Mouse (Mus musculus): ENCODE data around the gene Igll1. TPM values are rescaled to one million over a fixed set of nuclear protein-coding genes. Genes with fewer than 3 reads are reported as not detected.
A peak's percentile ranks its signal among the peaks of the same experiment; 100 is the strongest.

The Igll1 gene
- total RNA-seq, 2 experiments from 2014 or later = not detected

DNA sequence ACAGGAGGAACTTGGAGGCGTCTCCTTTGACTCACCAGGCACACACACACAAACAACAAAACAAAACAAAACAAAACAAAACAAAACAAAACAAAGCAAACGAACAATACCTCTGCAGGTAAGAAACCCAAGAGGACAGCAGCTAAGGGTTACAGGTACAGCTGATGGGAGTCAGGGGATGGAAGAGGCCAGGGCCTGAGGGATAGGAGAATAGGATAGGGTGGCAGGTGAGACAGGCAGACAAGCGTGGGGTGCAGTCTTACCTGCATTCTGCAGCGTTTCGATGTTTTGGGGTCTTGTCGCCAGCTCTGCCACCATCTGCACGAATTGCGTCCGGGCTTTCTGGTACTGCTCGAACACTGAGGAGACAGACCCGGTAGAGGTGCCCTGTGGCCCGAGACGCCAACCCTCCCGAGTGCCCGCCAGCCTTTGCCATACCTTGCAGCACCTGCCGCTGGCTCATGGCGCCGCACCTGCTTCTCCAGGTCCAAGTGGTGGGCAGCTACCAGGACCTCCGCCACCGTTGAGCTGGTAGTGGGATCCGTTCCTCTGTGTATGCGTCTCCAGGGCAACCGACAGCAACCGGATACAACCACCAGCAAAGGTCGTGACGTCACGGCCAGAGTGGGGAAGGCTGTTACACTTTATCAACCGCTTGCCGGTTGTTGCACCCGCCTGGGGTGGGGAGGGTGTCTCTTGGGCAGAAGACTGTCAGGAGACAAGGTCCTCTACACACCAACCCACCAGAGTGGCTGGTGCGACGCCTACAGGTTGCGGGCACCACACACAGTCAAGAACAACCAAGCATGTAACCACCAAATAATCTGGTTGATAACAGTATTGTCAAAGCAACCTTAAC lies 34.8 kb downstream of the Igll1 start, which contains the start of gene Spag6l:
Gene Spag6l (minus strand): TSS at position 700 of the 859 bp plus-strand sequence.
- H3K4me3 ChIP-seq = peak within 1 kb of the TSS; percentile 66
- TF ChIP-seq CTCF (conservative IDR thresholded peaks at IDR 0.05) = peak; percentile 66
- peak within 1 kb of the TSS; percentile 54; the same call in 1 of the 2 replicates for H3K27ac ChIP-seq
- peak; percentile 51 to 60 for DNase-seq (ENCODE audit: low spot score in 2 of 2)

GRCm38 (mm10) chr16:16826223-16826622 lies 37.6 kb downstream of the Igll1 start:
- DNase-seq (ENCODE audit: low spot score in 2 of 2) = no peak
- no peak for TF ChIP-seq CTCF (conservative IDR thresholded peaks at IDR 0.05)
- no peak overlapping the region for H3K4me3 ChIP-seq
- H3K27ac ChIP-seq = no peak overlapping the region

GRCm38 (mm10) chr16:16825476-16825875 lies 38.3 kb downstream of the Igll1 start:
- Histone ChIP-seq H3K27ac (no peak overlapping the region), H3K4me3 (no peak overlapping the region)
- no peak for DNase-seq (ENCODE audit: low spot score in 2 of 2)
- no peak for TF ChIP-seq CTCF (conservative IDR thresholded peaks at IDR 0.05)

Other genes starting within 250 kb of the Igll1 start
- gene Olfr19, start 187.6 kb downstream of the Igll1 start, total RNA-seq (2021) = not detected
- 10 to 100 TPM in 1 of 2 experiments, 1 to 10 TPM in 1; 9.9 to 10.0 TPM for gene Spag6l, start 34.5 kb downstream of the Igll1 start, total RNA-seq (2021)
- gene Top3b, start 6.8 kb upstream of the Igll1 start, total RNA-seq (2021) = 10 to 100 TPM; 69.9 to 75.5 TPM
- under 1 TPM; 0.49 to 0.51 TPM for gene Vpreb1, start 6.9 kb upstream of the Igll1 start, total RNA-seq (2021)
- 10 to 100 TPM; 45.5 to 51.4 TPM for gene Ppm1f, start 32.5 kb upstream of the Igll1 start, total RNA-seq (2021)
- 100 to 1,000 TPM; 522 to 547 TPM for gene Mapk1, start 119.4 kb upstream of the Igll1 start, total RNA-seq (2021)
- gene Ypel1, start 205.7 kb upstream of the Igll1 start, total RNA-seq (2021) = 10 to 100 TPM; 35.0 to 38.0 TPM
- gene Ppil2, start 247.3 kb upstream of the Igll1 start, total RNA-seq (2021) = 100 to 1,000 TPM in 1 of 2 experiments, 10 to 100 TPM in 1; 91.3 to 105 TPM

Measured in layer of hippocampus, adult 2 months (tissue).